Mouse (Mus musculus) ovary, postnatal 36 days (tissue): ENCODE data around the gene Kcnh2.

Source experiments
- DNase-seq: peaks from one replicate; pipeline ENCODE4 v3.0.0; 2022; ENCODE audit warnings: low spot score, mixed read lengths

Kcnh2 gene

GRCm38 (mm10) chr5:24346313-24346712, 5.1 kb downstream of the Kcnh2 start:
- no peak for DNase-seq

GRCm38 (mm10) chr5:24344477-24345051, 6.8 kb downstream of the Kcnh2 start:
- DNase-seq, result no peak

DNA sequence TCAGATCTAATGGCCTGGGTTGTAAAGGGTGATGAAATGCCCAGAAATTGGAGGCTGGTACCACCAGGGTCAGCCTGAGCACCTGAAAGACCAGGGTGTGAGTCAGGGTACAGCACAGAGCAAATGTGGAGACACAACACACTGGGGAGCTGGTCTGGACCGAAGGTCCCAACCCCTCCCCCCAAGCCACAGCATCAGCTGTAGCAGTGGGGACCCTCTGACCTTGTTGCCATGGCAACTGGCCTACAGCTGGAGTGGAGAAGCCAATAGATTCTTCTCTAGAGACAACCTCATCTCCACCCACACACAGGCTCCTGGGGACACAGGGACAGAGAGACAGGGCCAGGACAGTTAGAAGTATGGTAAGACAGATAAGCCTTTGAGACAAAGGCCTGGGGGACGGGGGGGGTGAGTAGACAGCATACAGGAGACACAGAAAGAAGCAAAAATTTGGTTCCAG, 7.4 kb downstream of the Kcnh2 start:
- peak; percentile 61 for DNase-seq

DNA sequence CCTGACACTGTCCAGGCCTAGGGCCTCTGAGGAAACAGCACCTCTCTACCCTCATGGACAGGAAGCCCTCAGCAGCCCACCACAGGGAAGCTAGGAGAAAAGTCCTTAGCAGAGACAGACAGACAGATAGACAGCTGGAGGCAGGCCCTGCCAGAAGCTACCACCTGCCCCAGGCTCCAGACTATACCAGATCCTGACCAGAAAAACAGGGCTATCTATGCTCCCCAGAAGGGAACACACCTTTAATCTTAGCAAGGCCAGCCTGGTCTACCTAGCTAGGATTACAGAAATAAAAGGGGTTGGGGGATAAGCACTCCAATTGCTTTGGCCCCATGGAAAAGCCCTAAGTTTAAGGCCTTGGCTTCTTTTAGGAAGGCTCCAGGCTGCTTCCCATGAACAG, 8.0 kb downstream of the Kcnh2 start:
- DNase-seq, result no peak

GRCm38 (mm10) chr5:24342966-24343365, 8.4 kb downstream of the Kcnh2 start:
- DNase-seq, result no peak

DNA sequence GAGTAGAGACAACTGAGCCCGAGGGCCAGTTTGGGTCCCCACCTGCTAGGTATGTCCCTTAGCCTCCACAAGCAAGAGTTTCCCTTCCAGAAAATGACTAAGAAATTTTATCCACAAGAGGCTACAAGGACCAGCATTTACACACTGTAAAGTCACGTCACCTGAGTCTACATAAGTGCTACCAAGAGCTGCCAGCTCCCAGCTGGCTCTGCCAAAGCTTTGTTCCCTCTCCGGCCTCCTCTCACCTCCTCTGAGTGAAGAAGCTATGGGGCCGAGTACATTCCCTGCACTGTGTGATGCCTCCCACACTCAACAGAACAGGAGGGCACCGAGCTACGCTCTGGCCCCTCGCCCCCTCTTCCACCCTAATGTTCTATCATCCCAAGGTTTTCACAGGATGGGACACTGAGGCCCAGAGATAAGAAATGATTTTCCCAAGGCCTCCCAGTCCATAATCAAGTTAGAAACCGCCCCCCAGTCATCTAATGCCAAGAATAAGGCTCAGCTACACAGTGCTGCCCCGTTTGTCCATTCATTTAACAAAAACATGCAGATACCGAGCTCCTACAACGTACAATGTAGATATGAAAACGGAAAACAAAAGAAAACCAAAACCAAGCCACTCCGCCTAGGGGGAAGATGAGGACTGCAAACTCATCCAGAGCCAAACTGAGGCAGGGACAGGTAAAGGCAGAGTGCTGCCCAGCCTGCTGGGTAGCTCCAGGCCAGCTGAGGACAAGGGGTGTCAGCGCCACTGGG, 9.0 kb downstream of the Kcnh2 start:
- DNase-seq, result peak; percentile 51

- no peak for DNase-seq
Observed at GRCm38 (mm10) chr5:24337821-24338220, 13.6 kb downstream of the Kcnh2 start.

- DNase-seq, result no peak
Observed at GRCm38 (mm10) chr5:24337366-24337765, 14.0 kb downstream of the Kcnh2 start.

DNA sequence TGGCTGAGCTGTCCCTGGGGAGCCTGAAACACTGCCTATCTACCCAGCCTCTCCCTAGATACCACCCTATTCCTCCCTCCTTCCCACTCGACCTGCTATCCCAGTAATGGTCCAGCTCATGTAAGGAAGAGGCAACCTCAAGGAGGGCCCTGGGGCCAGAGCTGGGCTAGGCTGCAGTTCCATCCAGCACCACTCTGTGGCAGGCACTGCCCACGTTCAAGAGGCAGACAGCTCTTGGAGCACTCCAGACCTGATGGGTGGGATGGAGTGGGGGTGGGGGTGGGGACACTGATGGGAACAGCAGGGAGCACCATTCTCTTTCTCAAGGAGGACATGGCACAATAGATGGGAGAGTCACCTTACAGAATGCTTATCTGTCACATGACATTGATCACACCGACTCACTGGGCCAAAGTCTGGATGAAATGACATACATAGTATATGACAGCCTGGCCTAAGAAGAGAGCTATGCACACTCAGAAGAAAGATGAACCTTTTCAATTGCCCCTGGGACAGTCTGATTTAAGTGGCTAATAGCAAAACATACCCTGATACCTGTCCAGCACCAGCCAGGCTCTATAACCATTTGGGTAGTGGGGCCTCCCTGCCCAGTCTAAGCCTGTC, 15.4 kb downstream of the Kcnh2 start:
- DNase-seq, result peak; percentile 58

DNA sequence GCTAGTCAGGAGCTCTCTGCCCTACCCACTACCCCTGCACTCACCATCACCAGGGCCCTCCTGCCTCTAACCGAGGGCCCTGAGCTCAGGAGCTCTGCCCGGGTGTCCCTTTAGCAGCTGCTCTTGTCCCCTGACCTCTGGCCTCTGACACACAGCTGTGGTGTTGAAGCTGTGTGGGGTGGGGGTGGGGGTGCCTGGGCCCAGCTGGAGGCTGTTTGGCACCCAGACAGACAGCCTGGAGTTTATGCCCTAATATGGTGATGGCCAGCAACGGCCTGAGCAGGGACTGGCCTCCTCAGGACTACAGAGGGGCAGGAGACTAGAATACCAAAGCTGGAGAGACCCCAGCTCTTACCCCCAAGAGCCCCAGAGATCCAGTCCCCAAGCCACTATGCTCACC, 16.7 kb downstream of the Kcnh2 start:
- no peak for DNase-seq

DNA sequence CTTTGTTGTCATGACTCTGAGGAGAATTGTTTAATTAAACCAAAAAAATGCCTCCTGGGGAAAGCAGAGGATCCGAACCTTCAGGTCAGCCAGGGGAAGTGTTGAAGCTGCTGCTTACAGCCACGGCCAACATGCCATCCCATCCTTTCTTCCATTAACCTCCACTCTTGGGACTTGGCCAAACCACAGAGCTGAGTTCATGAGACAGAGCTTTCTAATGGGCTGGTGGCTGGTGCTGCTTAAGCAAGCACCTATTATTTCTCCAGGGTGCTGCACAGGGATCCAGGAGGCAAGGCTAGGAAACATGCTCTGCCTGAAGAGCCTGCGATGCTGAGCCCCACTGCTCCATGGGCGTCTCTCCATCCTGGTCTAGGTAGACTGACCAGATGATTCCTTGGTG, 19.0 kb downstream of the Kcnh2 start:
- no peak for DNase-seq

DNA sequence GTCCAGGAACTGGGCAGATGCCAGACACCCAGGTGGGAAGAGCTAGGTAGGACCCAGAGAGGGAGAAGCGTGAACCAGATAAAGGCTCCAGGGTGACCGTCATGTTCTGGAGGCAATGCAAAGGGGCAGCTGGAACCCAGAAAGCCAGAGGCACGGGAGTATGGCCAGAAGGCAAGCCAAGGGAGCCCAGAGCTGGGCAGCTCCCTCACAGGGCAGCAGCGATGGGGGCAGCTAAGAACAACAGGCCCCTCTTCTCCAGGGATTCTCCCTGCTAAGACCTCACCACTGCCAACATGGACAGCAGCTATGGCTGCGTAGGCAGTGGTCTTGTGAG, 21.5 kb downstream of the Kcnh2 start:
- DNase-seq, result peak; percentile 30

DNA sequence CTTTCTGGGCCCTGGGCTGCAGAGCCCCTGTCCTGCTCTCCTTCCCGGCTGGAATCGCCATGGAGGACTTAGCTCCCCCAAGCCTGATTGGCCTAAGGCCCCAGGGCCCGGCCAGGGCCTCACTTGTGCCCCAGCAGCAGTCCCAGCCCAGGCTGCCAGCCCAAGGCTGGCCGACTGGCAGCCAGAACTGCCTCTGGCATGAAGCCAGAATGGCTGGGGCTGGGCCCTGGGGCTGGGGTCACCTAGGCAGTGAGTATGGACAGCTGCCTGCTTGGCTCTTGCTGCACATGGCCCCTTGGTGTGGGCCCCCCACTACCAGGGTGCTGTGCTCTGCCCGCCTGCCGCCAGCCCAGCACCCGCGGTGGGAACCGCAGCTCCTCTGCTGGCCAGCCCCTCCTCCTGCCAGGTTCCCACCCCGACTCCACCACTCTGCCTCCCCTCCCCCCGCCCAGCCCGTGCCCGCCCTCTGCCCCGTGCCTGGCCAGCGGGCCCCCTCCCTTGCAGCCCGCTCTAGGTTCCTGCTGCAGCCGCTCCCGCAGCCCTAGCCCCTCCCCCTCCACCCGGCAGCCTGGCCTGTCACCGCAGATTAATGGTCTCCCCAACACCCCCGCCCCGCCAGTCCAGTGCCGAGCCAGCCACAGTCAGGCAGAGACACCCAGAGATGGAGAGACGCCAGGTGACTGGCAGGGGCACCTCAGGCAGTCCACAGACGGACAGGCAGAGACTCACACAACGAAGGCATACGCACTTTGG, 22.0 kb downstream of the Kcnh2 start:
- peak; percentile 68 for DNase-seq

GRCm38 (mm10) chr5:24328813-24329211, 22.6 kb downstream of the Kcnh2 start:
- no peak for DNase-seq

- no peak for DNase-seq
Observed at GRCm38 (mm10) chr5:24326842-24327417, 24.5 kb downstream of the Kcnh2 start.

DNA sequence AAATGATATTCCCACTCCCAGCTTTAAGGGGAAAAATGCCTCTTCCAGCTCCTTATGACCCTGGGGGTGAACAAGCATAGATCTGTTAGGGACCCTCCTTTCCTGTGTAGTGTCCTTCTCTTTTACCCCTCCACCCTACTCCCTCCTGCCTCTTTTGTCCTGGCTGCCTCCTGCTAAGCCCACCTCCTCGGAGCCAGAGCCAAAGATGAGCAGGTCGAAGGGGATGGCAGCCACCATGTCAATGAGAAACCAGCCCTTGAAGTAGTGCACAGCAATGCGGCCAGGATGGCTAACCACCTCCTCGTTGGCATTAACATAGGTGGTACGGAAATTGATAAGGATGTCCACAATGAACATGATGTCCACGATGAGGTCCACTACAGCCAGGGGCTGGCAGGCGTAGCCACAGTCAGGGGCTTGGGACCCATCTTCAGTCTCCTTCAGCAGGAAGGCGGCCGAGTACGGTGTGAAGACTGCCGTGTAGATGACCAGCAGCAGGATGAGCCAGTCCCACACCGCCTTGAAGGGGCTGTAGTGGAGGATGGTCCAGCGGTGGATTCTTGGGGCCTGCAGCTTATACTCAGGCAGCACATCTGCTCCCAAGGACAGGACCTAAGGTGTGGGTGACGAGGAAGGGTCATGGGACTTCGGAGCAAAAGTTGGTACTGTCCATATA, 25.1 kb downstream of the Kcnh2 start:
- DNase-seq, result no peak

DNA sequence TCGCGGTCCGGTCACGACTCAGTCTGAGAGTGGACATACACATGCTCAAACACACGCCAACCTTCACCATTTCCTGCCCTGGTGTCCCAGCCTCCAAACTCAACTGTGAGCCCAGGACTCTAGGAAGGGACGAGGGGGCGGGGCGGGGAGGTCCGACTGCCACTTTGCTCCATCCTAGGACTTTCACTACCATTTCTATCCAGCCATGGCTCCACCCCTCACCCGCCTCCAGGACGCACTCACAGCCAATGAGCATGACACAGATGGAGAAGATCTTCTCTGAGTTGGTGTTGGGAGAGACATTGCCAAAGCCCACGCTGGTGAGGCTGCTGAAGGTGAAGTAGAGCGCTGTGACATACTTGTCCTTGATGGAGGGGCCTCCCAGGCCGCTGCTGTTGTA, 26.2 kb downstream of the Kcnh2 start:
- DNase-seq, result no peak

DNA sequence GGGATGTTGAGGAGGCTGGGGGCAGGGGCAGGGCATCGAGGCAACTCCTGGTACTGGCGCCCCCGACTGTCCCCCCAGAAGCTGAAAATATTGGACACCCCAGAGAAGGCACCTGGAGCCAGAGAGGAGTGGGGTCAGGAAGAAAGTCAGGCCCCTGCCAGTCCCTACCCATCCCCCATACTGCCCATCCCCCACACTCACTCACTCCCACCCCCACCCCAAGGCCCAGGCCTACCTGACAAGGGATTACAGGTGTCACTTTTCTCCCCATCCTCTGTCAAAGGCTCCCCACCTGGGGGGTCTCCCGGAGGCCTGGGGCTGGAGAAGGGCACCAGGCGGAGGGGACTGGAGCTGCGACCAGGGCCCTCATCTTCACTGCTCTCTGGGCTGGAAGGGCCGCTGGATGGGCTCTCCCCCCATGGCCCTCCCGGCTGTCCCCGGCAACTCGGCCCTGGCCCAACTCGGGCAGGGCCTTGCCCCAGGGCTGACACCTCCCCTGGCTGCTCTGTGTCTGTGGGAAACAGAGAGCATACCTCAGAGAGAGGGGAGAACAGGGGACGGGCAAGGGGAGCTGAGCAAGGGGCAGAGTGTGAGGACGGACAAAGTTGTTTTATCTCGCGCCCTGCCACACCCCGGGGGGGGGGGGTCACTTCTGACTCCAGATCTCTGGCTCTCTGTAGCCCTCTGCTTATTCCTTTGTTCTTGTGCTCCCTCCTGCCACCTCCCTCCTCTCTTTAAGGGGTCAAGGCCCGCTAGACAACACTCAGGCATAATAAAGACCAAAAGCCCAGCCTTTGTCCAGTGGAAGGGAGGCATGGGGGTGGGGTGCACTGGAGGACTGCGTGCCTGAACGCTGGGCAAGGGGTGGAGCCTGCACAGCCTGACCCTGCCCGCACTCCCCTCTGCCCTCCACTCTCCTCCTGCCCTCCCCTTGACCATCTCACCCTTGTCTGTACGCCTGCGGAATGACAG, 29.4 kb downstream of the Kcnh2 start:
- no peak for DNase-seq

- DNase-seq, result no peak
Observed at GRCm38 (mm10) chr5:24320894-24321293, 30.5 kb downstream of the Kcnh2 start.

GRCm38 (mm10) chr5:24320467-24320813, 31.0 kb downstream of the Kcnh2 start:
- no peak for DNase-seq
